Mouse (Mus musculus) subcutaneous adipose tissue, adult 2 months (tissue): ENCODE data around the gene Atp1a3. TPM values are rescaled to one million over a fixed set of nuclear protein-coding genes. Genes with fewer than 3 reads are reported as not detected.

ENCODE experiments used
- polyA plus RNA-seq: library from polyadenylated mRNA; depleted of rRNA; stranded (reverse); fragments of >200 nt; gene quantifications from 2 replicates; pipeline ENCODE4 v1.2.3, GENCODE M21; 2012; ENCODE audit warnings: low replicate concordance; rRNA removed

The Atp1a3 gene
- polyA plus RNA-seq: 14.8 and 16.0 TPM in 2 replicates

GRCm38 (mm10) chr7:25005421-25006065 lies at the start of gene Atp1a3:
Gene Atp1a3, minus strand, starts transcription at chr7:25005958.

GRCm38 (mm10) chr7:24971972-24972893 lies 33.5 kb downstream of the Atp1a3 start, which contains the start of gene Rabac1:
Gene Rabac1, minus strand, starts transcription at chr7:24972754.

GRCm38 (mm10) chr7:24944257-24944950 lies 61.4 kb downstream of the Atp1a3 start, which contains the start of gene Gm4881:
Gene Gm4881, minus strand, starts transcription at chr7:24944494.

Other genes starting within 250 kb of the Atp1a3 start
- 0.10 and 0.41 TPM in 2 replicates for gene Cd177, start 245.6 kb downstream of the Atp1a3 start, polyA plus RNA-seq
- gene Ceacam10, start 228.8 kb downstream of the Atp1a3 start, polyA plus RNA-seq: 0.72 and 2.0 TPM in 2 replicates
- gene Gm9844, start 143.7 kb downstream of the Atp1a3 start, polyA plus RNA-seq: 3.5 and 6.8 TPM in 2 replicates
- gene Lypd4, start 136.0 kb downstream of the Atp1a3 start, polyA plus RNA-seq: not detected in 2 replicates
- gene Dmrtc2, start 135.9 kb downstream of the Atp1a3 start, polyA plus RNA-seq: 0.20 TPM in 1 of 2 replicates, not detected in the other
- gene Rps19, start 121.6 kb downstream of the Atp1a3 start, polyA plus RNA-seq: 506 and 945 TPM in 2 replicates
- gene Cd79a, start 108.6 kb downstream of the Atp1a3 start, polyA plus RNA-seq: 2.0 and 3.7 TPM in 2 replicates
- 231 and 248 TPM in 2 replicates for gene Arhgef1, start 103.0 kb downstream of the Atp1a3 start, polyA plus RNA-seq
- not detected in 2 replicates for gene Gm4881, start 61.5 kb downstream of the Atp1a3 start, polyA plus RNA-seq
- gene Rabac1, start 33.2 kb downstream of the Atp1a3 start, polyA plus RNA-seq: 496 and 596 TPM in 2 replicates
- 14.7 and 51.0 TPM in 2 replicates for gene Grik5, start 66.4 kb upstream of the Atp1a3 start, polyA plus RNA-seq
- 15.4 and 37.3 TPM in 2 replicates for gene Zfp574, start 66.6 kb upstream of the Atp1a3 start, polyA plus RNA-seq
- 1.4 and 3.7 TPM in 2 replicates for gene Pou2f2, start 173.8 kb upstream of the Atp1a3 start, polyA plus RNA-seq
- gene Dedd2, start 214.7 kb upstream of the Atp1a3 start, polyA plus RNA-seq: 18.8 and 21.7 TPM in 2 replicates
- 8.3 and 13.8 TPM in 2 replicates for gene Zfp526, start 215.5 kb upstream of the Atp1a3 start, polyA plus RNA-seq
- gene Gsk3a, start 231.9 kb upstream of the Atp1a3 start, polyA plus RNA-seq: 97.7 and 141 TPM in 2 replicates
- 14.5 and 48.6 TPM in 2 replicates for gene Erf, start 244.8 kb upstream of the Atp1a3 start, polyA plus RNA-seq